Mouse (Mus musculus): Measurements from ENCODE around the gene Nudt16. TPM values are rescaled to one million over a fixed set of nuclear protein-coding genes. Genes with fewer than 3 reads are reported as not detected.

The Nudt16 gene
- polyA plus RNA-seq, 1 experiment, result 7.8 TPM

- Histone ChIP-seq H3K4me1 (ENCODE audit: control insufficient read depth, insufficient read depth, low read length) (no peaks in the 10 kb centered on the region), H3K4me3 (ENCODE audit: insufficient read depth, low read length) (no peak overlapping the region), H3K27ac (ENCODE audit: insufficient read depth, low read length) (no peak overlapping the region)
- TF ChIP-seq POLR2A (IDR thresholded peaks at IDR 0.05; ENCODE audit: low read depth, low read length) (no peak), CTCF (IDR thresholded peaks at IDR 0.05; ENCODE audit: borderline replicate concordance, insufficient read depth, low read length) (no peak)
Observed at GRCm38 (mm10) chr9:105100807-105101570, 30.6 kb downstream of the Nudt16 start.

- no peak overlapping the region for H3K27ac ChIP-seq (ENCODE audit: insufficient read depth, low read length)
- no peak overlapping the region for H3K4me3 ChIP-seq (ENCODE audit: insufficient read depth, low read length)
- TF ChIP-seq POLR2A (IDR thresholded peaks at IDR 0.05; ENCODE audit: low read depth, low read length) (no peak), CTCF (IDR thresholded peaks at IDR 0.05; ENCODE audit: borderline replicate concordance, insufficient read depth, low read length) (no peak)
- no peaks in the 10 kb centered on the region for H3K4me1 ChIP-seq (ENCODE audit: control insufficient read depth, insufficient read depth, low read length)
Observed at GRCm38 (mm10) chr9:105080246-105080645, 51.4 kb downstream of the Nudt16 start.

Other genes with a start within 250 kb of the Nudt16 start
- 82.7 and 94.2 TPM in 2 replicates for gene Mrpl3, start 78.6 kb downstream of the Nudt16 start, polyA plus RNA-seq (2011; ENCODE audit: insufficient read length, low read depth, missing spikeins)
- gene 1700080E11Rik, start 13.3 kb upstream of the Nudt16 start, polyA plus RNA-seq (2011; ENCODE audit: insufficient read length, low read depth, missing spikeins), result not detected in 2 replicates

Data from embryonic fibroblast, embryonic 13.5 days (primary cell).